ENCODE assay signal across 22 mouse cellular contexts in the genomic region with DNA sequence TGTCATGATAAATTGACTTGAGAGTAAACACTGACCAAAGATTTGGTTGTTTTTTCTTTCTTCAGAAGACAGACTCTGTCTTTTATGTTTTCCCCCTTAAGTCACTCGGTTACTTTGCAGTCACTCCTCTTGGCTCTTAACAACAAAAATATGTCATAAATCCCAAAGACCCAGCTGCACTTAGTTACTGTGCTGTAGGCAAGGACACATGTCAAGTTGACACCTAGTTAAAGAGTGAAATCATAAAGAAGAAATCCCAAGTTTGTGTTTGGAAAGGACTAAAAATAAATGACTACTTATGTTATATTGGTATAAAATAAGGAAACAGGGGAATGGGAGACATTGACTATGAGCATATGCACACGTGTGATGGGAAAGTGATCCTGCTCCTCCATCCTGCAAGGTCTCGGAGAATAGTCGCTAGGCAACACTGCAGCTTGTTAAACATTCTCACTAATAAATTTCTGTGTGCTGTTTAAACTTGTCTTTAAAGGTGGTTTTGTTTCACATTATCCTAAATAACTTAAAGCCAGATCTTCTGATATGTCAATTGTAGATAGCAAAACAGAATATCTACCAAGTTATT.
A peak's percentile ranks its signal among the peaks of the same experiment; 100 is the strongest.
DNase-seq lines count a peak whose midpoint lies in the region; ATAC-seq lines count a peak whose summit lies in the region.
"Had no signal": no experiment of that assay in that cellular context is flagged by ENCODE, and none has a peak within 500 bp of the region (broad histone marks: within the 10 kb centered on the region; RNA-seq: fewer than 3 reads in every experiment).

No protein-coding gene starts in this region.

- no peak overlapping the region for H3K4me3 ChIP-seq in limb, embryonic 11.5 days (ENCODE audit: low read depth, low read length)
- no peak overlapping the region for H3K4me3 ChIP-seq in limb, embryonic 10.5 days
- H3K4me3 ChIP-seq in limb, embryonic 13.5 days = no peak overlapping the region
- H3K4me3 ChIP-seq: embryonic facial prominence, embryonic 13.5 days; forebrain, embryonic 13.5 days; gastrocnemius, adult 2 months; heart, embryonic 15.5 days; midbrain, embryonic 12.5 days had no signal

- H3K4me1 ChIP-seq in limb, embryonic 11.5 days (ENCODE audit: control insufficient read depth, insufficient read depth, low read length) = no peaks in the 10 kb centered on the region
- H3K4me1 ChIP-seq in limb, embryonic 10.5 days = 0 out of 2 replicates have a peak, but pooled peaks cover 3% of the 10 kb centered on the region
- H3K4me1 ChIP-seq in limb, embryonic 13.5 days = 0 out of 2 replicates have a peak, but pooled peaks cover 4% of the 10 kb centered on the region
- H3K4me1 ChIP-seq: embryonic facial prominence, embryonic 13.5 days; forebrain, embryonic 13.5 days; heart, embryonic 15.5 days; midbrain, embryonic 12.5 days had no signal

- H3K9ac ChIP-seq in limb, embryonic 11.5 days (ENCODE audit: low read length) = no peak overlapping the region
- no peak overlapping the region for H3K9ac ChIP-seq in limb, embryonic 13.5 days
- H3K9ac ChIP-seq: embryonic facial prominence, embryonic 13.5 days; forebrain, embryonic 13.5 days; heart, embryonic 15.5 days; hindbrain, embryonic 14.5 days; liver, postnatal 0 days; midbrain, embryonic 12.5 days had no signal

- peak; percentile 43 for DNase-seq in limb, embryonic 11.5 days (ENCODE audit: low spot score)
- no peak for DNase-seq in limb, embryonic 10.5 days (ENCODE audit: low spot score)
- DNase-seq in 3T3-L1 (ENCODE audit: low read depth, low spot score) = peak; percentile 27
- DNase-seq in embryo, embryonic 11 days = peak; percentile 20
- DNase-seq in adrenal gland, postnatal 4 days (ENCODE audit: low spot score in 2 of 2) = no peak
- DNase-seq in retina, embryonic 14.5 days (ENCODE audit: low spot score) = no peak
- DNase-seq: adrenal gland, adult 8-10 months; cerebellum, adult 18-20 months; cerebellum, postnatal 14 days; gastrocnemius, adult 2 months; heart, postnatal 4 days; kidney, adult 2 months; kidney, postnatal 25 days; liver, postnatal 0 days; right cerebral cortex, postnatal 14 days had no signal

- peak; percentile 76; the same call in 1 of the 2 replicates for ATAC-seq in limb, embryonic 11.5 days (ENCODE audit: insufficient number of reproducible peaks, low FRiP score, low TSS enrichment, low read depth)
- peak; percentile 90 for ATAC-seq in limb, embryonic 13.5 days (ENCODE audit: low FRiP score, low read depth)
- ATAC-seq: forebrain, embryonic 13.5 days; liver, postnatal 0 days had no signal

- H3K27ac ChIP-seq in limb, embryonic 11.5 days (replicated peaks; ENCODE audit: low read depth, low read length) = no peak overlapping the region
- no peak overlapping the region for H3K27ac ChIP-seq in limb, embryonic 10.5 days
- H3K27ac ChIP-seq in limb, embryonic 13.5 days = no peak overlapping the region
- H3K27ac ChIP-seq: embryonic facial prominence, embryonic 13.5 days; forebrain, embryonic 13.5 days; gastrocnemius, adult 2 months; heart, embryonic 15.5 days; hindbrain, embryonic 14.5 days; midbrain, embryonic 12.5 days had no signal

- no peak overlapping the region for H3K4me2 ChIP-seq in limb, embryonic 11.5 days (ENCODE audit: low read depth, severe bottlenecking)
- no peak overlapping the region for H3K4me2 ChIP-seq in limb, embryonic 13.5 days (replicated peaks)
- H3K4me2 ChIP-seq: embryonic facial prominence, embryonic 13.5 days; forebrain, embryonic 13.5 days; heart, embryonic 15.5 days; hindbrain, embryonic 14.5 days; liver, embryonic 11.5 days; midbrain, embryonic 12.5 days had no signal

- H3K27me3 ChIP-seq in limb, embryonic 11.5 days (ENCODE audit: control insufficient read depth, insufficient read depth, low read length) = no peaks in the 10 kb centered on the region
- no peaks in the 10 kb centered on the region for H3K27me3 ChIP-seq in limb, embryonic 10.5 days (ENCODE audit: low read depth, poor library complexity, severe bottlenecking)
- H3K27me3 ChIP-seq in limb, embryonic 13.5 days = no peaks in the 10 kb centered on the region
- H3K27me3 ChIP-seq: embryonic facial prominence, embryonic 13.5 days; forebrain, embryonic 13.5 days; heart, embryonic 15.5 days; midbrain, embryonic 12.5 days had no signal

- H3K9me3 ChIP-seq in limb, embryonic 11.5 days (ENCODE audit: control insufficient read depth, low read length) = no peaks in the 10 kb centered on the region
- no peaks in the 10 kb centered on the region for H3K9me3 ChIP-seq in limb, embryonic 10.5 days (replicated peaks)
- H3K9me3 ChIP-seq in limb, embryonic 13.5 days = no peaks in the 10 kb centered on the region
- H3K9me3 ChIP-seq: embryonic facial prominence, embryonic 13.5 days; forebrain, embryonic 13.5 days; heart, embryonic 15.5 days; midbrain, embryonic 12.5 days had no signal

- H3K36me3 ChIP-seq in limb, embryonic 11.5 days (ENCODE audit: control insufficient read depth, insufficient read depth, low read length) = no peaks in the 10 kb centered on the region
- H3K36me3 ChIP-seq in limb, embryonic 10.5 days = no peaks in the 10 kb centered on the region
- H3K36me3 ChIP-seq in limb, embryonic 13.5 days = no peaks in the 10 kb centered on the region
- H3K36me3 ChIP-seq: embryonic facial prominence, embryonic 13.5 days; heart, embryonic 15.5 days; midbrain, embryonic 12.5 days had no signal

- 10% methylated on average over 4 of the region's 4 CpGs for WGBS in limb, embryonic 11.5 days
- WGBS in limb, embryonic 10.5 days = 35% methylated on average over 4 of the region's 4 CpGs
- WGBS in limb, embryonic 13.5 days = 9% methylated on average over 4 of the region's 4 CpGs

Comparison
In these comparisons a context has a peak if more than half of its experiments do, and no peak if none do; other contexts are left out.
1. DNase-seq: peak in limb, embryonic 11.5 days (single experiment), 3T3-L1 (single experiment) and embryo, embryonic 11 days (single experiment); none in limb, embryonic 10.5 days (single experiment), adrenal gland, postnatal 4 days (0 of 2) and retina, embryonic 14.5 days (single experiment).